Mouse (Mus musculus) midbrain, embryonic 13.5 days (tissue): ENCODE data around the gene Gm10961. TPM values are rescaled to one million over a fixed set of nuclear protein-coding genes. Genes with fewer than 3 reads are reported as not detected.

Experiments
- ATAC-seq: fragments of 200-750 bp; cut with Nextera tagmentation; 2 replicates; pipeline ENCODE4 v1.8.0; 2017; ENCODE audit warnings: mild to moderate bottlenecking, moderate TSS enrichment, moderate library complexity
- H3K27ac ChIP-seq: fragments of 300-500 bp; sonication (generic); 2 replicates; pipeline ENCODE4 v1.5.1; 2015; ENCODE audit warnings: inconsistent platforms, mild to moderate bottlenecking, moderate library complexity
- H3K27me3 ChIP-seq: fragments of 300-500 bp; sonication (generic); 2 replicates; pipeline ENCODE4 v1.6.1; 2015; ENCODE audit warnings: mild to moderate bottlenecking, inconsistent platforms
- H3K36me3 ChIP-seq: fragments of 300-500 bp; sonication (generic); 2 replicates; pipeline ENCODE4 v1.6.1; 2015; ENCODE audit warnings: mild to moderate bottlenecking, inconsistent platforms
- H3K4me1 ChIP-seq: fragments of 300-500 bp; sonication (generic); replicated peaks from 2 replicates; pipeline ENCODE4 v1.6.1; 2015; ENCODE audit warnings: inconsistent platforms
- H3K4me2 ChIP-seq: fragments of 300-500 bp; sonication (generic); replicated peaks from 2 replicates; pipeline ENCODE4 v1.6.1; 2015; ENCODE audit warnings: moderate library complexity, mild to moderate bottlenecking, inconsistent platforms
- H3K4me3 ChIP-seq: fragments of 300-500 bp; sonication (generic); replicated peaks from 2 replicates; pipeline ENCODE4 v1.5.1; 2015; ENCODE audit warnings: mild to moderate bottlenecking, inconsistent platforms
- H3K9ac ChIP-seq: fragments of 300-500 bp; sonication (generic); replicated peaks from 2 replicates; pipeline ENCODE4 v1.6.1; 2015; ENCODE audit warnings: mild to moderate bottlenecking, inconsistent platforms
- H3K9me3 ChIP-seq: fragments of 300-500 bp; sonication (generic); 2 replicates; pipeline ENCODE4 v1.6.1; 2016; ENCODE audit warnings: mild to moderate bottlenecking, inconsistent platforms
- WGBS: fragments of 180-500 bp; shearing (Covaris S2); methylation state at CpG from one replicate; pipeline ENCODE4 v1.1.7; 2015; 5-methylcytosine and 5-hydroxymethylcytosine counted together
- polyA plus RNA-seq: library from polyadenylated mRNA; unstranded; fragments of >200 nt; fragmentation: Nextera tagmentation; extraction: Ambion mirVana; gene quantifications from 2 replicates; pipeline ENCODE4 v1.2.1, GENCODE M21; 2015

Gene Gm10961
- polyA plus RNA-seq, 1 experiment from 2014 or later: not detected

GRCm38 (mm10) chr3:107670500-107670899 is 39.4 kb downstream of the Gm10961 start:
- no peak for ATAC-seq
- H3K36me3 ChIP-seq: peaks cover 87% of the 10 kb centered on the region
- H3K27me3 ChIP-seq: no peaks in the 10 kb centered on the region
- H3K4me2 ChIP-seq: no peak overlapping the region
- no peaks in the 10 kb centered on the region for H3K4me1 ChIP-seq
- no peak overlapping the region for H3K27ac ChIP-seq
- H3K4me3 ChIP-seq: no peak overlapping the region
- no peaks in the 10 kb centered on the region for H3K9me3 ChIP-seq
- no peak overlapping the region for H3K9ac ChIP-seq
- 89% methylated on average over 4 of the region's 4 CpGs for WGBS

- H3K4me2 ChIP-seq: no peak overlapping the region
- H3K36me3 ChIP-seq: peaks cover 85% of the 10 kb centered on the region
- no peak overlapping the region for H3K9ac ChIP-seq
- no peak overlapping the region for H3K4me3 ChIP-seq
- no peak for ATAC-seq
- no peaks in the 10 kb centered on the region for H3K4me1 ChIP-seq
- H3K27ac ChIP-seq: no peak overlapping the region
- H3K27me3 ChIP-seq: no peaks in the 10 kb centered on the region
- no peaks in the 10 kb centered on the region for H3K9me3 ChIP-seq
- WGBS: 98% methylated on average over 2 of the region's 2 CpGs
Measured at GRCm38 (mm10) chr3:107671509-107671908, 40.4 kb downstream of the Gm10961 start.

GRCm38 (mm10) chr3:107680790-107681576 is 49.9 kb downstream of the Gm10961 start:
- H3K9ac ChIP-seq: no peak overlapping the region

More at GRCm38 (mm10) chr3:107680790-107681576, 49.9 kb downstream of the Gm10961 start:
- 47% methylated on average over 7 of the region's 7 CpGs for WGBS
- no peaks in the 10 kb centered on the region for H3K27me3 ChIP-seq
- H3K27ac ChIP-seq: no peak overlapping the region
- no peak overlapping the region for H3K4me2 ChIP-seq
- peaks cover 14% of the 10 kb centered on the region for H3K36me3 ChIP-seq
- H3K4me3 ChIP-seq: no peak overlapping the region
- ATAC-seq: no peak
- peaks cover 19% of the 10 kb centered on the region for H3K4me1 ChIP-seq
- no peaks in the 10 kb centered on the region for H3K9me3 ChIP-seq

Other genes with a start within 250 kb of the Gm10961 start
- 1.4 and 1.8 TPM in 2 replicates for gene Kcnc4, start 171.8 kb upstream of the Gm10961 start, polyA plus RNA-seq
- 6.0 and 13.4 TPM in 2 replicates for gene Slc6a17, start 113.3 kb upstream of the Gm10961 start, polyA plus RNA-seq
- gene Ubl4b, start 76.2 kb upstream of the Gm10961 start, polyA plus RNA-seq: not detected in 2 replicates
- gene Alx3, start 36.3 kb upstream of the Gm10961 start, polyA plus RNA-seq: 0.49 and 1.2 TPM in 2 replicates
- gene Strip1, start 372 bp downstream of the Gm10961 start, polyA plus RNA-seq: 152 and 156 TPM in 2 replicates
- gene Ahcyl1, start 65.2 kb downstream of the Gm10961 start, polyA plus RNA-seq: 108 and 116 TPM in 2 replicates
- gene Csf1, start 129.1 kb downstream of the Gm10961 start, polyA plus RNA-seq: 4.9 and 5.3 TPM in 2 replicates
- 0.36 TPM in 1 of 2 replicates, not detected in the other for gene Eps8l3, start 245.9 kb downstream of the Gm10961 start, polyA plus RNA-seq